Mouse (Mus musculus) bone marrow, adult 2 months (tissue): Measurements from ENCODE around the gene Ankrd44.

Source experiments
- CTCF ChIP-seq: fragments of 200-500 bp; IDR thresholded peaks from 2 replicates; pipeline ENCODE4 v1.5.1; 2011; ENCODE audit warnings: low read length, control low read depth; ENCODE audit not compliant: control insufficient read depth, insufficient read depth
- POLR2A ChIP-seq: fragments of 200-500 bp; IDR thresholded peaks from 2 replicates; pipeline ENCODE4 v1.6.1; 2011; ENCODE audit warnings: low read depth, mild to moderate bottlenecking, control low read depth, low read length, borderline replicate concordance; ENCODE audit not compliant: control insufficient read depth

GRCm38 (mm10) chr1:54788337-54788736 is 137.8 kb downstream of the Ankrd44 start:
- TF ChIP-seq CTCF (no peak), POLR2A (no peak)
